Mouse (Mus musculus): Measurements from ENCODE around the gene Ttc7.

DNA sequence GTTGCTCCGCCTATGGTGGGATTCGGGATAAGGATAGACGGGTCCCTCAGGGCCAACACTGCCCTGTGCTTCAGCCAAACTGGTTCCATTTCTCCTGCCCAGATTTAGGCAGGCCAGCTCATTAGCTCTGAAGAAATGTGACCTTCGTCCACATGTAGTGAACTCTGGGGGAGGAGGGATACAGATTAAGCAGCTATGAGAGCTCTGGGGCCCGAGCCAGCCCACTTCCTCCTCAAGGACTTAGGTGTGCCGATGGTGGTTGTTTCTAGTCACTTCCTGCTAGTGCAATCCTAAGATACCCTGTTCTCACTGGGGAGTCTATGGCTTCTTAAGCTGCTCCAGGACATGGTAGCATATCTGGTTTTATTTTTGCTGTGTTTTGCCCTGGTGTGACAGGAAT lies 16.3 kb downstream of the Ttc7 start:
- TF ChIP-seq CTCF (IDR thresholded peaks at IDR 0.05; ENCODE audit: extremely low read depth, insufficient read depth, insufficient read length, insufficient replicate concordance) (no peak), POLR2A (IDR thresholded peaks at IDR 0.05; ENCODE audit: low read depth, low read length) (no peak)
